Mouse (Mus musculus) right cerebral cortex, postnatal 4 days (tissue): Measurements from ENCODE around the gene Cts3.
"Not testable (repeated sequence)": the region's sequence is repeated elsewhere in the genome, so short reads cannot be mapped to it uniquely, and the experiment has no call there.

Experiments
- DNase-seq: peaks from one replicate; pipeline ENCODE4 v3.0.0-alpha.2; 2022

Gene Cts3

DNA sequence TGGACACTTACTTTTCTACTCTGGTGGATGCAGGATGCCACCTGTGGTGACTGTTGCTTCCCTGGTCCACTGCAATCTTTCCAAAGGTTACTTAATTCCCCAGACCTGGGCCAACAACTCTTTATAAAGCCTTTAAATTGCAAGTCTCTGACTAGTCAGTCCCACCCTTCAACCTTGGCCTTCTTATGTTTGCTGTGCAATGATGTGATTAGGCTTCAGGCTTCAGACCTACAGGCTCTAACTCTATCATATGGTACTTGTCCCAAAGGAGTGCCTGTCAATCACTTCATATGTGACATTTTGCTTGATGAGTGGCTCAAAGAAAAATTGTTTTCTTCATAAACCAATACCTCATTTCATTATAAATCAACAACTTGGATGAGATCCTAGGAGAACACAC is at the start of gene Cts3:
TSS of gene Cts3 (minus strand) at position 101 of the 400 bp plus-strand sequence.
- DNase-seq, result no peak

- not testable (repeated sequence) for DNase-seq
Observed at GRCm38 (mm10) chr13:61568074-61568473, 1.9 kb downstream of the Cts3 start, which contains the start of gene Gm49352. TSS of gene Gm49352 (minus strand) at chr13:61568174.

DNA sequence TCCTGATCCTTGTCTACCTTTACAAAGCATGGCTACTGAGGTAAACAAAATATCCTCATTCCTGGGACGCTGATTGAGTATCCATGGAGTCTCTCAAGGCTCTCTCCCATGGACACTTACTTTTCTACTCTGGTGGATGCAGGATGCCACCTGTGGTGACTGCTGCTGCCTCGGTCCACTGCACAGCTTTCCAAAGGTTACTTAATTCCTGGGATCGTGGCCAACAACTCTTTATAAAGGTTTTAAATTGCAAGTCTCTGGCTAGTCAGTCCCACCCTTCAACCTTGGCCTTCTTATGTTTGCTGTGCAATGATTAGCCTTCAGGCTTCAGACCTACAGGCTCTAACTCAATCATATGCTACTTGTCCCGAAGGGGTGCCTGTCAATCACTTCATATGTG is 28.3 kb downstream of the Cts3 start, which contains the start of gene Ctsm:
TSS of gene Ctsm (minus strand) at position 209 of the 400 bp plus-strand sequence.
- DNase-seq, result no peak
